Mouse (Mus musculus) liver, embryonic 13.5 days (tissue): Measurements from ENCODE around the gene Thoc7. TPM values are rescaled to one million over a fixed set of nuclear protein-coding genes. Genes with fewer than 3 reads are reported as not detected.

Source experiments
- ATAC-seq: fragments of 200-750 bp; cut with Nextera tagmentation; 2 replicates; pipeline ENCODE4 v1.8.0; 2017; ENCODE audit warnings: low read depth, mild to moderate bottlenecking, moderate number of reproducible peaks, moderate library complexity
- DNase-seq: peaks from one replicate; pipeline ENCODE4 v3.0.0; 2022
- H3K27ac ChIP-seq: fragments of 300-500 bp; sonication (generic); 2 replicates; pipeline ENCODE4 v1.5.1; 2015; ENCODE audit warnings: moderate library complexity, mild to moderate bottlenecking, inconsistent platforms
- H3K27me3 ChIP-seq: fragments of 300-500 bp; sonication (generic); 2 replicates; pipeline ENCODE4 v1.6.1; 2015; ENCODE audit warnings: mild to moderate bottlenecking, inconsistent platforms
- H3K36me3 ChIP-seq: fragments of 300-500 bp; sonication (generic); 2 replicates; pipeline ENCODE4 v1.6.1; 2015; ENCODE audit warnings: mild to moderate bottlenecking, inconsistent platforms
- H3K4me1 ChIP-seq: fragments of 300-500 bp; sonication (generic); replicated peaks from 2 replicates; pipeline ENCODE4 v1.6.1; 2015; ENCODE audit warnings: inconsistent platforms
- H3K4me2 ChIP-seq: fragments of 300-500 bp; sonication (generic); 2 replicates; pipeline ENCODE4 v1.6.1; 2015; ENCODE audit warnings: inconsistent platforms, mild to moderate bottlenecking, moderate library complexity
- H3K4me3 ChIP-seq: fragments of 300-500 bp; sonication (generic); replicated peaks from 2 replicates; pipeline ENCODE4 v1.5.1; 2015; ENCODE audit warnings: mild to moderate bottlenecking, inconsistent platforms
- H3K9ac ChIP-seq: fragments of 300-500 bp; sonication (generic); 2 replicates; pipeline ENCODE4 v1.6.1; 2015; ENCODE audit warnings: mild to moderate bottlenecking, inconsistent platforms
- H3K9me3 ChIP-seq: fragments of 300-500 bp; sonication (generic); replicated peaks from 2 replicates; pipeline ENCODE4 v1.6.1; 2016; ENCODE audit warnings: inconsistent platforms
- WGBS: fragments of 180-500 bp; shearing (Covaris S2); methylation state at CpG from one replicate; pipeline ENCODE4 v1.1.7; 2015; ENCODE audit not compliant: insufficient replicate concordance; 5-methylcytosine and 5-hydroxymethylcytosine counted together
- polyA plus RNA-seq: library from polyadenylated mRNA; unstranded; fragments of >200 nt; fragmentation: Nextera tagmentation; extraction: Ambion mirVana; gene quantifications from 2 replicates; pipeline ENCODE4 v1.2.1, GENCODE M21; 2015

Thoc7 gene
- polyA plus RNA-seq, 1 experiment from 2014 or later: 113 TPM

GRCm38 (mm10) chr14:13933290-13934051, 28.2 kb downstream of the Thoc7 start:
- peak overlapping the region; percentile 53 for H3K9ac ChIP-seq
- H3K27ac ChIP-seq: no peak overlapping the region
- no peaks in the 10 kb centered on the region for H3K36me3 ChIP-seq
- no peaks in the 10 kb centered on the region for H3K9me3 ChIP-seq
- peak overlapping the region; percentile 55 for H3K4me3 ChIP-seq
- peak overlapping the region; percentile 77 for H3K4me2 ChIP-seq
- no peaks in the 10 kb centered on the region for H3K27me3 ChIP-seq
- peaks cover 12% of the 10 kb centered on the region for H3K4me1 ChIP-seq
- 31% methylated on average over 30 of the region's 31 CpGs for WGBS
- ATAC-seq (peak; percentile 59), DNase-seq (no peak)

- no peak overlapping the region for H3K4me3 ChIP-seq
- no peaks in the 10 kb centered on the region for H3K27me3 ChIP-seq
- ATAC-seq (no peak), DNase-seq (no peak)
- no peak overlapping the region for H3K9ac ChIP-seq
- 39% methylated on average over 3 of the region's 3 CpGs for WGBS
- H3K27ac ChIP-seq: no peak overlapping the region
- no peaks in the 10 kb centered on the region for H3K4me1 ChIP-seq
- H3K9me3 ChIP-seq: no peaks in the 10 kb centered on the region
- no peaks in the 10 kb centered on the region for H3K36me3 ChIP-seq
- H3K4me2 ChIP-seq: no peak overlapping the region
These were observed 44.0 kb downstream of the Thoc7 start for GRCm38 (mm10) chr14:13917630-13918029.

GRCm38 (mm10) chr14:13917208-13917607, 44.4 kb downstream of the Thoc7 start:
- Histone ChIP-seq H3K4me2 (no peak overlapping the region), H3K9ac (no peak overlapping the region), H3K27ac (no peak overlapping the region), H3K4me3 (no peak overlapping the region), H3K27me3 (no peaks in the 10 kb centered on the region), H3K36me3 (no peaks in the 10 kb centered on the region), H3K9me3 (no peaks in the 10 kb centered on the region), H3K4me1 (no peaks in the 10 kb centered on the region)
- no peak for ATAC-seq
- DNase-seq: no peak
- WGBS: 74% methylated on average over 10 of the region's 10 CpGs

GRCm38 (mm10) chr14:13915207-13915606, 46.4 kb downstream of the Thoc7 start:
- Histone ChIP-seq H3K9ac (no peak overlapping the region), H3K27ac (no peak overlapping the region), H3K4me2 (no peak overlapping the region), H3K4me3 (no peak overlapping the region), H3K9me3 (no peaks in the 10 kb centered on the region), H3K36me3 (no peaks in the 10 kb centered on the region), H3K4me1 (no peaks in the 10 kb centered on the region), H3K27me3 (no peaks in the 10 kb centered on the region)
- no peak for ATAC-seq
- 52% methylated on average over 4 of the region's 4 CpGs for WGBS
- DNase-seq: no peak

- ATAC-seq: no peak
- H3K4me3 ChIP-seq: no peak within 1 kb of the TSS
- no peaks in the 10 kb centered on the region for H3K27me3 ChIP-seq
- no peak within 1 kb of the TSS for H3K9ac ChIP-seq
- whole genome bisulfite sequencing: 28% methylated on average over 1 of the region's 1 CpGs
- H3K9me3 ChIP-seq: no peaks in the 10 kb centered on the region
- H3K4me2 ChIP-seq: no peak within 1 kb of the TSS
- H3K27ac ChIP-seq: no peak within 1 kb of the TSS
- H3K36me3 ChIP-seq: no peaks in the 10 kb centered on the region
- no peak for DNase-seq
- H3K4me1 ChIP-seq: no peaks in the 10 kb centered on the region
These were observed 47.1 kb downstream of the Thoc7 start, which contains the start of gene Gm281 for GRCm38 (mm10) chr14:13914387-13915082. Gm281 (minus strand) TSS chr14:13914478.

- Histone ChIP-seq H3K36me3 (no peaks in the 10 kb centered on the region), H3K4me3 (no peak overlapping the region), H3K4me1 (no peaks in the 10 kb centered on the region), H3K9me3 (no peaks in the 10 kb centered on the region), H3K27ac (no peak overlapping the region), H3K9ac (no peak overlapping the region), H3K27me3 (no peaks in the 10 kb centered on the region), H3K4me2 (no peak overlapping the region)
- ATAC-seq (no peak), DNase-seq (no peak)
- WGBS: 64% methylated on average over 2 of the region's 2 CpGs
These were observed 51.5 kb downstream of the Thoc7 start for GRCm38 (mm10) chr14:13910148-13910547.

GRCm38 (mm10) chr14:13907145-13907544, 54.5 kb downstream of the Thoc7 start:
- H3K4me3 ChIP-seq: no peak overlapping the region
- no peak overlapping the region for H3K4me2 ChIP-seq
- ATAC-seq: no peak
- no peaks in the 10 kb centered on the region for H3K27me3 ChIP-seq
- H3K4me1 ChIP-seq: no peaks in the 10 kb centered on the region
- no peak for DNase-seq
- 63% methylated on average over 7 of the region's 7 CpGs for WGBS
- no peaks in the 10 kb centered on the region for H3K36me3 ChIP-seq
- H3K27ac ChIP-seq: no peak overlapping the region
- H3K9me3 ChIP-seq: no peaks in the 10 kb centered on the region
- no peak overlapping the region for H3K9ac ChIP-seq

GRCm38 (mm10) chr14:13906461-13906860, 55.2 kb downstream of the Thoc7 start:
- no peak overlapping the region for H3K4me3 ChIP-seq
- ATAC-seq (no peak), DNase-seq (no peak)
- H3K9me3 ChIP-seq: no peaks in the 10 kb centered on the region
- H3K9ac ChIP-seq: no peak overlapping the region
- H3K27ac ChIP-seq: no peak overlapping the region
- H3K27me3 ChIP-seq: no peaks in the 10 kb centered on the region
- WGBS: 55% methylated on average over 1 of the region's 1 CpGs
- no peak overlapping the region for H3K4me2 ChIP-seq
- no peaks in the 10 kb centered on the region for H3K36me3 ChIP-seq
- H3K4me1 ChIP-seq: no peaks in the 10 kb centered on the region

GRCm38 (mm10) chr14:13901611-13902067, 60.0 kb downstream of the Thoc7 start:
- Histone ChIP-seq H3K9me3 (no peaks in the 10 kb centered on the region), H3K27ac (no peak overlapping the region), H3K27me3 (peaks cover 4% of the 10 kb centered on the region; the same call in 1 of the 2 replicates), H3K9ac (peak overlapping the region; percentile 36; the same call in 1 of the 2 replicates), H3K4me2 (peak overlapping the region; percentile 67), H3K4me3 (peak overlapping the region; percentile 47), H3K4me1 (no peaks in the 10 kb centered on the region), H3K36me3 (no peaks in the 10 kb centered on the region)
- DNase-seq (no peak), ATAC-seq (no peak)
- 1% methylated on average over 22 of the region's 22 CpGs for WGBS
